Mouse (Mus musculus) small intestine, adult 2 months (tissue): Measurements from ENCODE around the gene Med28. TPM values are rescaled to one million over a fixed set of nuclear protein-coding genes. Genes with fewer than 3 reads are reported as not detected.

Experiments
- H3K27ac ChIP-seq: fragments of 200-500 bp; 2 replicates; pipeline ENCODE4 v1.5.1; 2012; ENCODE audit warnings: low read depth, low read length, control low read depth, inconsistent platforms; ENCODE audit not compliant: insufficient read depth
- H3K27me3 ChIP-seq: fragments of 200-500 bp; 2 replicates; pipeline ENCODE4 v1.6.1; 2012; ENCODE audit warnings: mild to moderate bottlenecking, moderate library complexity, low read length, inconsistent platforms; ENCODE audit not compliant: control insufficient read depth, insufficient read depth
- H3K36me3 ChIP-seq: fragments of 200-500 bp; 2 replicates; pipeline ENCODE4 v1.6.1; 2012; ENCODE audit warnings: mild to moderate bottlenecking, low read length, control low read depth, inconsistent platforms; ENCODE audit not compliant: control insufficient read depth, insufficient read depth
- H3K4me1 ChIP-seq: fragments of 200-500 bp; 2 replicates; pipeline ENCODE4 v1.6.1; 2012; ENCODE audit warnings: low read length, inconsistent platforms, mixed read lengths; ENCODE audit not compliant: control insufficient read depth, insufficient read depth, insufficient read length
- H3K4me3 ChIP-seq: fragments of 200-500 bp; 2 replicates; pipeline ENCODE4 v1.5.1; 2012; ENCODE audit warnings: low read depth, mild to moderate bottlenecking, control low read depth, inconsistent platforms, low read length, moderate library complexity
- CTCF ChIP-seq: fragments of 200-500 bp; IDR thresholded peaks from 2 replicates; pipeline ENCODE4 v1.5.1; 2012; ENCODE audit warnings: low read depth, mild to moderate bottlenecking, control low read depth, inconsistent platforms, low read length, moderate library complexity, mixed read lengths; ENCODE audit not compliant: insufficient replicate concordance, insufficient read length; ENCODE audit errors: extremely low read depth
- POLR2A ChIP-seq: fragments of 200-500 bp; IDR thresholded peaks from 2 replicates; pipeline ENCODE4 v1.6.1; 2012; ENCODE audit warnings: low read depth, mild to moderate bottlenecking, control low read depth, inconsistent platforms, low read length, moderate library complexity
- WGBS: fragments of 180-500 bp; shearing (Covaris S2); methylation state at CpG from one replicate; pipeline ENCODE4 v1.1.7; 2018; 5-methylcytosine and 5-hydroxymethylcytosine counted together
- polyA plus RNA-seq: library from polyadenylated mRNA; depleted of rRNA; stranded (reverse); fragments of >200 nt; gene quantifications from 2 replicates; pipeline ENCODE4 v1.2.3, GENCODE M21; 2012; rRNA removed

Med28 gene
- polyA plus RNA-seq, 1 experiment = 81.3 TPM

- TF ChIP-seq CTCF (no peak), POLR2A (no peak)
- 61% methylated on average over 6 of the region's 6 CpGs for WGBS
- Histone ChIP-seq H3K27me3 (no peaks in the 10 kb centered on the region), H3K4me1 (no peaks in the 10 kb centered on the region), H3K27ac (no peak overlapping the region), H3K36me3 (no peaks in the 10 kb centered on the region), H3K4me3 (no peak overlapping the region)
Measured at GRCm38 (mm10) chr5:45564054-45564453, 44.0 kb downstream of the Med28 start.

DNA sequence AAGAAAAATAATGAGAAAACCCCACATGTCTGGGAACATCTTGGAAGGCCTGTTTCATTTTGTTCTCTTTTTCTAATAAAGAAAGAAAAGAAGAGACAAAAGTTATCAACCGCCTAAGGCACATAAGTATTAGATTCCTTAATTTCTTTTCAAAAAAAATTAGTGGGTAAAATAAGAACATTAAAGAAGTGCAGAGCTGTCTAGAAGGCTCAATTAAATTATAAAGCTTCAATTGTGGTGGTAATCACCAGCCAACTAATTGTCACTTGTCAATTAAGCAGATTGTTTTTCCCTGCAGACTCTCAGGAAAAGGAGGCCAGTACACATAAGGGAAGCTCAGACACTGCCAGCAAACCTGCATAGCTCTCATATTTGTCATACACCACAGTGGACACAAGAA is 45.8 kb downstream of the Med28 start:
- Histone ChIP-seq H3K4me3 (no peak overlapping the region), H3K27me3 (no peaks in the 10 kb centered on the region), H3K4me1 (no peaks in the 10 kb centered on the region), H3K27ac (no peak overlapping the region), H3K36me3 (no peaks in the 10 kb centered on the region)
- TF ChIP-seq POLR2A (no peak), CTCF (no peak)
- 96% methylated on average over 1 of the region's 1 CpGs for WGBS

DNA sequence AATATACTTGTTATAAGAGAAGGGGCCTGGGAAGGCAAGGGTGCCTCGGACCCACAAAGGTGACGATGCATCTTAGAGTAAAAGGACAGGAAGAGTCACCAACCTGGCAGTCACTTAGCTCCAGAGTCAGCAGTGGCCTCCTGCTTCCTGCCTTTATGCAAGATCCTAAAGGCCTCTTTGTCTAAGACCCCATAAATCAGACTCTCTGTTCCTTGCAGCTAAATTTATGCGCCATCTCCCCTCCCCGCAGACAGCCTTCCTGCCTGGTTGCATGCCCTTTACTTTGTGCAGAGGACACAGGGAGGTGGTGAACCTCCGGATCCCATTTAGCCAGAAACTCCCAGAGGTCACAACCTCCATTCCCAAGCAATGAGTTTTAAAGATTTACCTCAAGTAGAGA is 52.8 kb downstream of the Med28 start:
- H3K27ac ChIP-seq = no peak overlapping the region
- no peaks in the 10 kb centered on the region for H3K4me1 ChIP-seq
- no peaks in the 10 kb centered on the region for H3K36me3 ChIP-seq
- no peaks in the 10 kb centered on the region for H3K27me3 ChIP-seq
- no peak for TF ChIP-seq CTCF
- TF ChIP-seq POLR2A = no peak
- 73% methylated on average over 5 of the region's 5 CpGs for WGBS
- H3K4me3 ChIP-seq = no peak overlapping the region

DNA sequence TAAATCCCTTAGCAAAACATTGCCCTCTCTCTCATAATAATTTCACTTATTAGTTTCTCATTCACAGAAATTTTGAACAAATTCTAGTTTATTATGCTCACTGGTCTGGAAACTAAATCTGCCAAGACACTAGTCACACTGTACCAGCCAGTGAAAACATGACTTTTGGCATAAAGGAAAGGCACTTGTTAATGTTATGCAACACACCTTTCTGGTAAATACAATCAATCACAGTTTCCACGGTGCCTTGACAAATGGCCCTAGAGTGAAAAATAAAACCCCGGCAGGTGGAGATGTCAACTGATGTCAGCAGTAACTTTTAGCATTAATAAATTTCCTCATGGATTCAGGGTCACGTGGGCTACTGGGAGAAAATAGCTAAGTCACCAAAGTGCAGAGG is 56.7 kb downstream of the Med28 start:
- H3K4me3 ChIP-seq = no peak overlapping the region
- no peak overlapping the region for H3K27ac ChIP-seq
- H3K4me1 ChIP-seq = no peaks in the 10 kb centered on the region
- WGBS = 41% methylated on average over 3 of the region's 3 CpGs
- H3K27me3 ChIP-seq = no peaks in the 10 kb centered on the region
- H3K36me3 ChIP-seq = no peaks in the 10 kb centered on the region
- no peak for TF ChIP-seq CTCF
- no peak for TF ChIP-seq POLR2A

- H3K4me3 ChIP-seq = no peak overlapping the region
- H3K36me3 ChIP-seq = no peaks in the 10 kb centered on the region
- H3K4me1 ChIP-seq = no peaks in the 10 kb centered on the region
- WGBS = 76% methylated on average over 1 of the region's 1 CpGs
- H3K27me3 ChIP-seq = no peaks in the 10 kb centered on the region
- H3K27ac ChIP-seq = no peak overlapping the region
- TF ChIP-seq CTCF = no peak
- no peak for TF ChIP-seq POLR2A
Measured at GRCm38 (mm10) chr5:45577376-45577775, 57.3 kb downstream of the Med28 start.

Other genes with a start within 250 kb of the Med28 start
- 47.2 and 84.8 TPM in 2 replicates for gene Qdpr, start 70.0 kb upstream of the Med28 start, polyA plus RNA-seq
- gene Clrn2, start 66.5 kb upstream of the Med28 start, polyA plus RNA-seq = not detected in 2 replicates
- 16.9 and 134 TPM in 2 replicates for gene Lap3, start 26.9 kb upstream of the Med28 start, polyA plus RNA-seq
- 0.03 and 0.06 TPM in 2 replicates for gene Fam184b, start 119.4 kb downstream of the Med28 start, polyA plus RNA-seq
- gene Ncapg, start 149.7 kb downstream of the Med28 start, polyA plus RNA-seq = 0.11 and 0.35 TPM in 2 replicates